Mouse (Mus musculus): ENCODE results near the gene Krt83.
A peak's percentile ranks its signal among the peaks of the same experiment; 100 is the strongest.
"Not testable (repeated sequence)": the region's sequence is repeated elsewhere in the genome, so short reads cannot be mapped to it uniquely, and the experiment has no call there.

Krt83 gene

DNA sequence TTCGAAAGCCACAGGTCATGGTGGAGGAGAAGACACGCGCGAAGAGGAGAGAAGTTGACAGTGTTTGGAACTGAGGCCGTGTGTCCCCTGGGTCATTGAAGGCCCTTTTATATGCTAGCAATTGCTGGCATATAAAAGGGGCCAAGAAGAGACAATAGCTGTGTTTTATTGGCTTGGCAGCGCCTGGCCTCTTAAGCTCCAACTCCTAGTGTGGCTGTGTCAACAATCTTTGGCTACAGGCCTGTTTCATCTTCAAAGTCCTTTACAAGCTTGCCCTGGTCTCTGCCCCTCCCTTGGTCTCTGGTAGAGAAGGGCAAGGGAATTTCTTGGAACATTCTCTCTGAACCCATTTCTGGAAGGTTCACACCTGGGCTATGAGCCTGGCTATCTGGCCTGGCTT, at the start of gene Krt83:
TSS of gene Krt83 (minus strand) at position 82 of the 400 bp plus-strand sequence.
- DNase-seq (ENCODE audit: low spot score in 2 of 2) = no peak

GRCm38 (mm10) chr15:101538580-101538900, 47.2 kb upstream of the Krt83 start:
- DNase-seq (ENCODE audit: low spot score in 2 of 2) = no peak

- no peak for DNase-seq (ENCODE audit: low spot score in 2 of 2)
Observed at GRCm38 (mm10) chr15:101537864-101538579, 46.7 kb upstream of the Krt83 start.

DNA sequence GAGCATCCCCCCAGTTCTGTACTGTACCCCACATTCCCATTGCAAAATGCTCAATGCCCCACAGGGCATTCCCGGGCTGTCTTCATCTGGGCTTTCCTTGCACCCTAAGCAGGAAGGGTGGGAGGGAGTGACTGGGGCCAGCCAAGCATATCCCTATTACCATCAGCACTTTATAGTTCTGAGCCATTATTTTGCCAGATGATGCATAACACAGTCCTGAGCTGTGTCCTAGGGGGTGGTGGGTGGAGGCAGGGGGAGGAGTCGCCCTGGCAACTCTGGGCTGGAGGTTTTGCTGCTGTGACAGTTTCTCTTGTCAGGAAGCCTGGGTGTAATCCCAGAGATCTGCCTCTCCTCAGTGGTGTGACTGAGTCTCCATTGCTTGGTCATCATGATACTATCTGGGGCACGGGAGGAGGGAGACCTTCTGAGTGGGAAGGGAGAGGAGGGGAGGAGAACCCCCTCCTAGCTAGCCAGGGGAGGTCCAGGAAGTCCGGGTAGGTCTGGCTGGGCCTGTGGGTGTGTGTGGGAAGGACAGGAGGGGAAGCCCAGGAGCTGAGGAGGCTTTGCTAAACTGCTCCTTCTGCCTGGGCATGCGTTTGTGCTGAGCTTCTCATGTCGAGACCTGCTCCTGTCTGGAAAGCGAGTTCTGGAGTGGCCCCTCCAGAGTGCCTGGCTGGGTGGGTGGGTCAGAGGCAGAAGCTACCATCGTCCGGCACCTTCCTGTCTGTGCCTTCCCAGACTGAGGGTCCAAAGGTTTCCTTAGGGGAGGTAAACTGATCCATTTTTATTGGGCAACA, 44.9 kb upstream of the Krt83 start:
- DNase-seq (ENCODE audit: low spot score in 2 of 2) = no peak

- DNase-seq (ENCODE audit: low spot score in 2 of 2) = no peak
Observed at GRCm38 (mm10) chr15:101532720-101533119, 41.4 kb upstream of the Krt83 start, which contains the start of gene Krt84. Gene Krt84 (minus strand): TSS chr15:101532820.

GRCm38 (mm10) chr15:101522556-101523232, 31.4 kb upstream of the Krt83 start:
- no peak for DNase-seq (ENCODE audit: low spot score in 2 of 2)

DNA sequence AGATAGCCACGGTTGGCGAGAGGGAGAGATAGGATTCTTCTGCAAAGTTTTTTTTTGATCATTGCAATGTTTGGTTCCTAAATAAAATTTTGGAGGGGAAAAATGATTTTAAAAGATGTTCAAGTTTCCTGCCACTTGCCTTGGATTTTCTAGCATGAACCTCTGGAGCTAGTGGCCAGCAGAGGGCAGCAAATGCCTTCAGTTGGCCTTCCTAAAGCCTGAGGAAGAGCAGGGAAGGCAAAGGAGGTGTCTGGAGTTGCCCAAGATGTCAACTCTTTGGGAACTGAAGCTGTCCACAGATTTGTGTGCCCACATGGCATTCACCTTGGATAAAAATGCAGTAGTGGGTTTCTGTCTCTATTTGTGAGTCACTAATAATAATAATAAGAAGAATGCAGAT, 28.5 kb upstream of the Krt83 start:
- DNase-seq (ENCODE audit: low spot score in 2 of 2) = peak; percentile 7 to 42

DNA sequence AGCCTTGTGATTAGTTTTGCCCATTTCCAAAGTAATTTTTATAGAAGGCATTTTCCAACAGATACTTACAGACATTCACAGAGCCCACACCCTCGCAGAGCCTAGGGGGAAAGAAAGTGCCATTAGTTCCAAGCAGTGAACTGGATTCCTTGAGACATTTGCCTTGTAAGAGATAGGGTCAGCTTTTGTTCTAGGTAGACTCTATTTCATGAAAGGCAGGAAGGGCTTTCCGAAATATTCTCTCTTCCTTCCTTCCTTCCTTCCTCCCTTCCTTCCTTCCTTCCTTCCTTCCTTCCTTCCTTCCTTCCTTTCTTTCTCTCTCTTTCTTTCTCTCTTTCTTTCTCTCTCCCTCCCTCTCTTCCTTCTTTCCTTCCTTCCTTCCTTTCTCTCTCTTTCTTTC, 25.8 kb upstream of the Krt83 start, which contains the start of gene Gm49425:
TSS of gene Gm49425 (minus strand) at position 101 of the 400 bp plus-strand sequence.
- DNase-seq (ENCODE audit: low spot score in 2 of 2) = not testable (repeated sequence)

DNA sequence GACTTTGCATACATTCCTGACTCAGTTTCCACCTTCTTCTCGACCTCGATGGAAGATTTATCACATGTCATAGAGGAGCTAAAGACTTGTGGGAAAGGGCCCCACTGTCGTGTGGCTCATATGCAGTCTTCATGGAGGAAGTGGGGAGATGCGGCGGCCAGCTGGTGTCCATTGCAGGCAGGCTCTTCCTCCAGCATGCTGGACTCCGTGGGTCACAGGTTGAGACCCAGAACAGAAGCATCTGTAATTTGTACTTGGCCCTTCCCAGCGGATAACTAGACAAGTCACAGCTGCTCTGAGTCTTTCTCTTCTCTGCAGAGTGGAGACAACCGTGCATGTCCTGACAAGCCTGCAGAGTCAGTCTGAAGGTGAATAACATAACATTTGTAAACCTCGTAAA, 16.9 kb upstream of the Krt83 start:
- no peak for DNase-seq (ENCODE audit: low spot score in 2 of 2)

- DNase-seq (ENCODE audit: low spot score in 2 of 2) = no peak
Observed at GRCm38 (mm10) chr15:101506896-101507758, 15.8 kb upstream of the Krt83 start.

GRCm38 (mm10) chr15:101497181-101497580, 5.9 kb upstream of the Krt83 start:
- no peak for DNase-seq (ENCODE audit: low spot score in 2 of 2)

DNA sequence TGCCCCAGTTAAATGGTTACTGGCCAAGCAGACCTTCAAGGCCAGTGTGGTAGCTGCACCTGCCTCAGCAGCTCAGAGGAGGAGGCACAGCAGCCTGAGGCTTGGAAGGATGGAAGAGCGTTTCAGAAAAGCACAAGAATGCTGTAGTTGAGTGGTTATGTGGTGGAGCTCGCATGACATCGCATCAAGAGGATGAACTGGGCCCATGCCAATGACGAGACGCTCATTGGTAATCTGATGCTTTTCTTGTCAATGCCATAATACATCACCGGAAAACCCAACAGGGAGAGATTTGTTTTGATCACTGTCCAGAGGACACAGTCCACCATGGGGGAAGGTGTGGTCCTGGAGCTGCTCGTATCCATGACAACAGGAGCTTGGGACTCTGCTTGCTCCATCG, 4.0 kb upstream of the Krt83 start:
- no peak for DNase-seq (ENCODE audit: low spot score in 2 of 2)

GRCm38 (mm10) chr15:101494203-101494602, 2.9 kb upstream of the Krt83 start:
- no peak for DNase-seq (ENCODE audit: low spot score in 2 of 2)

DNA sequence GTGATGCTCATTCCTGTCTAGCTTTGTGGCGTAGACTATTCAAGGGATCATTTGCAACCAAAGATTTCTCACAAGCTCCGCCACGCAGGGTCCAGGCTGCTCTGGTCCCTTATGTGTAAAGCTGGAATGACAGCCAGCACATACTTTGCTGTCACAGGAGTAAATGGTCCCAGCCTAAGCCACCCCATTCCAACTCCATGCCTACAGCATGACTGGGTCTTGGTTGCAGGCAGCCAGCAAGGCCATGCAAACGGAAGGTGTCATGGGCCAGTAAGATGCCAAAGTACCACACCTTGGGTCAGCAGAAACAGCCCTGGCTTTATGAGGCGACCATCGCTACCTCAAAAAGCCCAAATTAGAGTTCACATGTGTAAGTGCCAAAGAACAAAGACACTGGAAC, 2.4 kb upstream of the Krt83 start:
- no peak for DNase-seq (ENCODE audit: low spot score in 2 of 2)

DNA sequence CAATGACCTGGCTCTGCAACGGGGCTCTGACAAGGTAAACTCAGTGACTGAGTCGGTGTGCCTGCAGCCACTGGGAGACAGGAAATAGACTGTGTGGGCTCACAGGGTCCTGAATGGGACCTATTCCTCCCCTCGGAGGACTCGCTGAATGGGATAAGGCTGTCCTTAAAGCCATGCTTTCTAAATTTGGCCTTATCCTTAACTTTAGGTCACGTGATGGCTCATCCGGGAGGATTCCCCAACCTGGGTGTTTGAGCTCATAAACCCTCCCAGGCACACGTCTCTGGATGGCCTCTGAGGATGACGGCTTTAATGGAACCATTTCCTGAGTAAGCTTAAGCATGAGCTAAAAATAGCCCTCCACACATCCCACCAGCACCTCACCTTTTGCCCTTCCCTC, 1.4 kb upstream of the Krt83 start:
- DNase-seq (ENCODE audit: low spot score in 2 of 2) = no peak

DNA sequence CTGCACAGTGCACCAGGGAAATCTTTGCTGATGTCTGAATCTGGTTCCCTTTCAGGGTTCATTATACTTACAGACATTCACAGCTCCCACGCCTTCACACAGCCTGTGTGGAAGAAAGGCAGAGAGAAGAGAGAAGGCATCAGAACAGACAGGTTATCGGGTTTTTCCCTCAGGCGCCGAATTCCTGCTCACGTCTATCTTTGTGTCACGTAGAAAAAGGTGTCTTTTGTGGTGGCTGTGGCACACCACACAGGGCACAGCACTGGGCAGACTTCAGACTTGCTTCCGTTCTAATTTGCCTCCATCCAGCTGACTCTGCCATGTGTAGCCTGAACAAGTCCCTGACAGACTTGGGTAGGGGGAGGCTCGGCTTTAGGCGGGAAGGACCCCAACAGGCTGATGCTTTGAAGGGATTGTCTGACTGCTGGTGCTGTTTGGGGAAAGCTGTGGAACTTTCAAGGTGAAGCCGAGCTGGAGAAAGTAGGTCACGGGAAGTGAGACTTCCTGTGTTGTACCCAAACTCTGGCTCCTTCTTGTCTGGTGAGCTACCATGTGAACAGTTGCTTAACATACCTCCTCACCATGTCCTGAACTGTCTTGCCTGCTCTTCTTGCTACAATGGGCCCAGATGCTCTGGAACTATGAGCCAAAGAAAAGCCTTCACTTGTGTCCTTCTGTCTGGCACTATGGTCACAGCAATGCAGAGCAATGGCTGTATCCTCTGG, 5.2 kb downstream of the Krt83 start:
- peak; percentile 23 to 40 for DNase-seq (ENCODE audit: low spot score in 2 of 2)

DNA sequence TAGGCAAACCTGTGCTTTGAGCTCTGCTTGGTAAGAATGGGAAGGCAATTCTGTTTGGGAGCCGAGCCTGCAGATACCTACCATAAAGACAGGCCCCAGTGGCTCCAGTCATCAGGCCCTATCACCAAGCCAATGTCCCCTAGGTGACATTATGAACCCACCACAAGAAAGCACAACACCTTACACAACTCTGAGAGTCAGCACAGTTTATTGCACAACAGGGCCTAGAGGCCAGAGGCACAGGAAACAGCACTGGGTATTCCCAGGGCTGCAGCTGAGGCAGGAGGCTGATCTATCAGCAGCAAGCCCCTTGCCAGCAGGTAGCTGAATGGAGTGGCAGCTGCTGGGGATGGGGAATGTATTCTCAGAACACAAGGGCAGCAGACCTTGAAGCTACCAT, 6.4 kb downstream of the Krt83 start:
- DNase-seq (ENCODE audit: low spot score in 2 of 2) = no peak

DNA sequence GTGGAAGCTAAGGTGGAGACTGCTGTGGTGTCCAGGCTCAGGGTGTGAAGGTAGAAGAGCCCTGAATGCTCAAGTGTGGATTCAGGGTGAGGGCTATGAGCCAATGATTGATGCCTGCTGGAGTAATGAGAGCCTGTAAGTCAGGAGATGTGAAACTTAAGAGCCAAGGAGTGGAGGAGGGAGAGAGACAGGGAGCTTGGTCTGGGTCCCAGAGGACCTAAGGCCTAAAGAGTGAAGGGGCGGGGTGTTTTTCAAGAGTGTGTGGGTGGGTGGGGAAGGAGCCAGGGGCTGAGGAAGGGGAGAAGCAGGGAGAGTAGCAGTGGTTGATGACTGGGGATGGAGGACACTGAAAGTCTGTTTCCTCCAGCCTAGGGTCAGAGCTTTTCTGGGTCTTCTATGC, 7.7 kb downstream of the Krt83 start:
- no peak for DNase-seq (ENCODE audit: low spot score in 2 of 2)

DNA sequence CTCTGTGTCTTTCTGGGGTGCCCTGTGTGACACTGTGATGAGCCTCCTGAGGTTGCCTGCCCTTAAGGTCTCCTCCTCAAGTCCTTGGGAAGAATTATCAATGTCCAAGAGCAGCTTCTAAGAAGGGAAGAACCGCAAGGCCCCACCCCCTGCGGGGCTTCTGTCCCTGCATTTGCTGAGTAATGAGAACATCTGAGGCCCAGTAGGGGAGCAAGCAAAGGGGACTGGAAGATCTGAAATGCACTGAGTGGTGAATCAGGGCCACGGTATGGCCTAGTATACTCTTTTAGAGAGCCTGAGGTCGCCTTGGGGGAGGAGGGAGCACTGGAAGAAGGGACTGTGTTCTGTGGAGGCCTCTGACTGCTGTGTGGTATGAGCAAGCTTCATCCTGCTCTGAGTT, 9.3 kb downstream of the Krt83 start:
- DNase-seq (ENCODE audit: low spot score in 2 of 2) = no peak

- DNase-seq (ENCODE audit: low spot score in 2 of 2) = no peak
Observed at GRCm38 (mm10) chr15:101479666-101480060, 11.6 kb downstream of the Krt83 start.
